Mouse (Mus musculus): Measurements from ENCODE around the gene Gas2l1. TPM values are rescaled to one million over a fixed set of nuclear protein-coding genes. Genes with fewer than 3 reads are reported as not detected.

Gene Gas2l1
- polyA plus RNA-seq, 1 experiment from 2014 or later: 24.8 TPM

GRCm38 (mm10) chr11:5015720-5016119 is 49.4 kb downstream of the Gas2l1 start:
- DNase-seq (ENCODE audit: low spot score) (peak; percentile 39), ATAC-seq (ENCODE audit: low FRiP score) (no peak)
- Histone ChIP-seq H3K9ac (ENCODE audit: low read depth, low read length) (no peak overlapping the region), H3K27me3 (ENCODE audit: control insufficient read depth, insufficient read depth, low read length) (no peaks in the 10 kb centered on the region), H3K4me1 (replicated peaks; ENCODE audit: control insufficient read depth, insufficient read depth, low read length) (no peaks in the 10 kb centered on the region), H3K9me3 (ENCODE audit: control insufficient read depth, low read length) (no peaks in the 10 kb centered on the region), H3K4me2 (replicated peaks; ENCODE audit: low read depth, low read length) (no peak overlapping the region), H3K4me3 (ENCODE audit: low read depth, low read length) (no peak overlapping the region), H3K36me3 (ENCODE audit: control insufficient read depth, insufficient read depth, low read length) (peaks cover 13% of the 10 kb centered on the region), H3K27ac (ENCODE audit: low read depth, low read length) (no peak overlapping the region)
- WGBS: 65% methylated on average over 2 of the region's 2 CpGs

- no peak overlapping the region for H3K4me3 ChIP-seq (ENCODE audit: low read depth, low read length)
- no peaks in the 10 kb centered on the region for H3K9me3 ChIP-seq (ENCODE audit: control insufficient read depth, low read length)
- no peaks in the 10 kb centered on the region for H3K4me1 ChIP-seq (replicated peaks; ENCODE audit: control insufficient read depth, insufficient read depth, low read length)
- H3K9ac ChIP-seq (ENCODE audit: low read depth, low read length): no peak overlapping the region
- H3K27ac ChIP-seq (ENCODE audit: low read depth, low read length): no peak overlapping the region
- 83% methylated on average over 5 of the region's 5 CpGs for WGBS
- ATAC-seq (ENCODE audit: low FRiP score) (no peak), DNase-seq (ENCODE audit: low spot score) (no peak)
- no peak overlapping the region for H3K4me2 ChIP-seq (replicated peaks; ENCODE audit: low read depth, low read length)
- H3K27me3 ChIP-seq (ENCODE audit: control insufficient read depth, insufficient read depth, low read length): no peaks in the 10 kb centered on the region
- H3K36me3 ChIP-seq (ENCODE audit: control insufficient read depth, insufficient read depth, low read length): peaks cover 3% of the 10 kb centered on the region; the same call in 1 of the 2 replicates
These were observed 52.9 kb downstream of the Gas2l1 start for GRCm38 (mm10) chr11:5012213-5012715.

GRCm38 (mm10) chr11:5011480-5011879 is 53.6 kb downstream of the Gas2l1 start:
- Histone ChIP-seq H3K4me2 (replicated peaks; ENCODE audit: low read depth, low read length) (no peak overlapping the region), H3K4me3 (ENCODE audit: low read depth, low read length) (no peak overlapping the region), H3K27ac (ENCODE audit: low read depth, low read length) (no peak overlapping the region), H3K9me3 (ENCODE audit: control insufficient read depth, low read length) (no peaks in the 10 kb centered on the region), H3K36me3 (ENCODE audit: control insufficient read depth, insufficient read depth, low read length) (no peaks in the 10 kb centered on the region; the same call in 1 of the 2 replicates), H3K27me3 (ENCODE audit: control insufficient read depth, insufficient read depth, low read length) (no peaks in the 10 kb centered on the region), H3K4me1 (replicated peaks; ENCODE audit: control insufficient read depth, insufficient read depth, low read length) (no peaks in the 10 kb centered on the region), H3K9ac (ENCODE audit: low read depth, low read length) (no peak overlapping the region)
- ATAC-seq (ENCODE audit: low FRiP score) (no peak), DNase-seq (ENCODE audit: low spot score) (no peak)
- WGBS: 69% methylated on average over 1 of the region's 1 CpGs

GRCm38 (mm10) chr11:5010205-5010604 is 54.9 kb downstream of the Gas2l1 start:
- no peak for ATAC-seq (ENCODE audit: low FRiP score)
- DNase-seq (ENCODE audit: low spot score): no peak
- Histone ChIP-seq H3K4me1 (replicated peaks; ENCODE audit: control insufficient read depth, insufficient read depth, low read length) (no peaks in the 10 kb centered on the region), H3K9ac (ENCODE audit: low read depth, low read length) (no peak overlapping the region), H3K4me2 (replicated peaks; ENCODE audit: low read depth, low read length) (no peak overlapping the region), H3K27ac (ENCODE audit: low read depth, low read length) (no peak overlapping the region), H3K9me3 (ENCODE audit: control insufficient read depth, low read length) (no peaks in the 10 kb centered on the region), H3K27me3 (ENCODE audit: control insufficient read depth, insufficient read depth, low read length) (no peaks in the 10 kb centered on the region), H3K4me3 (ENCODE audit: low read depth, low read length) (no peak overlapping the region), H3K36me3 (ENCODE audit: control insufficient read depth, insufficient read depth, low read length) (no peaks in the 10 kb centered on the region; the same call in 1 of the 2 replicates)
- 89% methylated on average over 1 of the region's 1 CpGs for WGBS

GRCm38 (mm10) chr11:5009354-5010074 is 55.6 kb downstream of the Gas2l1 start:
- WGBS: 94% methylated on average over 3 of the region's 3 CpGs
- ATAC-seq (ENCODE audit: low FRiP score) (no peak), DNase-seq (ENCODE audit: low spot score) (no peak)
- no peaks in the 10 kb centered on the region for H3K27me3 ChIP-seq (ENCODE audit: control insufficient read depth, insufficient read depth, low read length)
- H3K4me3 ChIP-seq (ENCODE audit: low read depth, low read length): no peak overlapping the region
- H3K9me3 ChIP-seq (ENCODE audit: control insufficient read depth, low read length): no peaks in the 10 kb centered on the region
- no peaks in the 10 kb centered on the region for H3K4me1 ChIP-seq (replicated peaks; ENCODE audit: control insufficient read depth, insufficient read depth, low read length)
- H3K4me2 ChIP-seq (replicated peaks; ENCODE audit: low read depth, low read length): no peak overlapping the region
- H3K36me3 ChIP-seq (ENCODE audit: control insufficient read depth, insufficient read depth, low read length): no peaks in the 10 kb centered on the region; the same call in 1 of the 2 replicates
- no peak overlapping the region for H3K9ac ChIP-seq (ENCODE audit: low read depth, low read length)
- H3K27ac ChIP-seq (ENCODE audit: low read depth, low read length): no peak overlapping the region

- H3K27ac ChIP-seq (ENCODE audit: low read depth, low read length): no peak overlapping the region
- H3K4me2 ChIP-seq (replicated peaks; ENCODE audit: low read depth, low read length): no peak overlapping the region
- no peak for DNase-seq (ENCODE audit: low spot score)
- H3K9me3 ChIP-seq (ENCODE audit: control insufficient read depth, low read length): no peaks in the 10 kb centered on the region
- no peak overlapping the region for H3K9ac ChIP-seq (ENCODE audit: low read depth, low read length)
- H3K4me3 ChIP-seq (ENCODE audit: low read depth, low read length): no peak overlapping the region
- ATAC-seq (ENCODE audit: low FRiP score): no peak
- 83% methylated on average over 3 of the region's 3 CpGs for WGBS
- no peaks in the 10 kb centered on the region for H3K27me3 ChIP-seq (ENCODE audit: control insufficient read depth, insufficient read depth, low read length)
- H3K4me1 ChIP-seq (replicated peaks; ENCODE audit: control insufficient read depth, insufficient read depth, low read length): no peaks in the 10 kb centered on the region
- H3K36me3 ChIP-seq (ENCODE audit: control insufficient read depth, insufficient read depth, low read length): no peaks in the 10 kb centered on the region; the same call in 1 of the 2 replicates
These were observed 56.3 kb downstream of the Gas2l1 start for GRCm38 (mm10) chr11:5008867-5009266.

- Histone ChIP-seq H3K27ac (ENCODE audit: low read depth, low read length) (no peak overlapping the region), H3K9me3 (ENCODE audit: control insufficient read depth, low read length) (no peaks in the 10 kb centered on the region), H3K9ac (ENCODE audit: low read depth, low read length) (no peak overlapping the region), H3K4me2 (replicated peaks; ENCODE audit: low read depth, low read length) (no peak overlapping the region), H3K4me1 (replicated peaks; ENCODE audit: control insufficient read depth, insufficient read depth, low read length) (no peaks in the 10 kb centered on the region), H3K36me3 (ENCODE audit: control insufficient read depth, insufficient read depth, low read length) (no peaks in the 10 kb centered on the region), H3K27me3 (ENCODE audit: control insufficient read depth, insufficient read depth, low read length) (no peaks in the 10 kb centered on the region), H3K4me3 (ENCODE audit: low read depth, low read length) (no peak overlapping the region)
- DNase-seq (ENCODE audit: low spot score) (no peak), ATAC-seq (ENCODE audit: low FRiP score) (no peak)
- WGBS: 90% methylated on average over 1 of the region's 1 CpGs
These were observed 57.9 kb downstream of the Gas2l1 start for GRCm38 (mm10) chr11:5007186-5007585.

- ATAC-seq (ENCODE audit: low FRiP score) (no peak), DNase-seq (ENCODE audit: low spot score) (no peak)
- no peak overlapping the region for H3K9ac ChIP-seq (ENCODE audit: low read depth, low read length)
- H3K9me3 ChIP-seq (ENCODE audit: control insufficient read depth, low read length): no peaks in the 10 kb centered on the region
- no peaks in the 10 kb centered on the region for H3K27me3 ChIP-seq (ENCODE audit: control insufficient read depth, insufficient read depth, low read length)
- no peaks in the 10 kb centered on the region for H3K4me1 ChIP-seq (replicated peaks; ENCODE audit: control insufficient read depth, insufficient read depth, low read length)
- H3K4me2 ChIP-seq (replicated peaks; ENCODE audit: low read depth, low read length): no peak overlapping the region
- no peak overlapping the region for H3K27ac ChIP-seq (ENCODE audit: low read depth, low read length)
- H3K4me3 ChIP-seq (ENCODE audit: low read depth, low read length): no peak overlapping the region
- H3K36me3 ChIP-seq (ENCODE audit: control insufficient read depth, insufficient read depth, low read length): no peaks in the 10 kb centered on the region
- 89% methylated on average over 2 of the region's 2 CpGs for WGBS
These were observed 59.6 kb downstream of the Gas2l1 start for GRCm38 (mm10) chr11:5005528-5005927.
